Mouse (Mus musculus) small intestine, adult 10 weeks (tissue): ENCODE measurements around the gene Gm21762. TPM values are rescaled to one million over a fixed set of nuclear protein-coding genes. Genes with fewer than 3 reads are reported as not detected.

Experiments
- polyA plus RNA-seq: library from polyadenylated mRNA; stranded (reverse); fragments of 350-450 nt; fragmentation: Illumina TruSeq; extraction: RNeasy Lipid Tissue Mini Kit (QIAGEN cat#74804); gene quantifications from one replicate; pipeline ENCODE4 v1.2.3, GENCODE M21; 2014; ENCODE audit warnings: low replicate concordance

The Gm21762 gene
- not detected for polyA plus RNA-seq

DNA sequence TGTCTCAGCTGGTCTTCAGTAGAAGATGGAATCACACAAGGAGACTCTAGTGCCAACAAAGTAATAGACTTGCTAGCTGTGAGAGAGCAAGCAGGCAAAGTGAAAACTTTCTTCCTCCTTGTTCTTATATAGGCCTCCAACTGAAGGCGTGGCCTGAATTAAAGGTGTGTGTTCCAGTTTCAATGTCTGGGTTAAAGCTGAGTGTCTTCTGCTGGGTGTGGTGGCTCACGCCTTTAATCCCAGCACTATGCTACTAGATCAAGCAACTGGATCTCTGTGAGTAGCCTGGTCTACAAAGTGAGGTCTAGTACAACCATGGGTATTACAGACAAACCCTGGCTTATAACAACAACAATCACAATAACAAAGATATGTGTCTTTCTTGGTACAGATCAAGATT, at the start of gene Gm21762:
TSS of gene Gm21762 (minus strand) at position 101 of the 400 bp plus-strand sequence.

DNA sequence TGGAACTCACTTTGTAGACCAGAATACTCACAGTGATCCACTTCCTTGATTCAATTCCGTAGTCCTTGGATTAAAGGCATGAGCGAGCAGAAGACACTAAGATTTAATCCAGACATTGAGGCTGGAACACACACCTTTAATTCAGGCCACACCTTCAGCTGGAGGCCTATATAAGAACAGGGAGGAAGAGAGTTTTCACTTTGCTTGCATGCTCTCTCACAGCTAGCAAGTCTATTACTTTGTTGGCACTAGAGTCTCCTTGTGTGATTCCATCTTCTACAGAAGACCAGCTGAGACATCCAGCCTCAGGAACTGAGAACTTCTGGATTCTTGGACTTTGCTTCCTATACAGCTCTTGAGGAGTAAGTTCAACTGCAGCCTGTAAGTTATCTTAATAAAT, 47.1 kb upstream of the Gm21762 start, which contains the start of gene AF067061:
TSS of gene AF067061 (plus strand) at position 245 of the 400 bp plus-strand sequence.

DNA sequence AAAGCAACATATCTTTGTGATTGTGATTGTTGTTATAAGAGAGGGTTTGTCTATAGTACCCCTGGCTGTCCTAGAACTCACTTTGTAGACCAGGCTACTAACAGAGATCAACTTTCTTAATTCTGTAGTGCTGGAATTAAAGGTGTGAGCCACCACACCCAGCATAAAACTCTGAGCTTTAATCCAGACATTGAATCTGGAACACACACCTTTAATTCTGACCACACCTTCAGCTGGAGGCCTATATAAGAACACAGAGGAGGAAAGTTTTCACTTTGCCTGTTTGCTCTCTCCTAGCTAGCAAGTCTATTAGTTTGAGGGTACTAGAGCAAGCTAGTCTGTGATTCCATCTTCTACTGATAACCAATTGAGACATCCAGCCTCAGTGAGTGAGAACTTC, 23.1 kb upstream of the Gm21762 start, which contains the start of gene Gm21731:
TSS of gene Gm21731 (plus strand) at position 301 of the 400 bp plus-strand sequence.

DNA sequence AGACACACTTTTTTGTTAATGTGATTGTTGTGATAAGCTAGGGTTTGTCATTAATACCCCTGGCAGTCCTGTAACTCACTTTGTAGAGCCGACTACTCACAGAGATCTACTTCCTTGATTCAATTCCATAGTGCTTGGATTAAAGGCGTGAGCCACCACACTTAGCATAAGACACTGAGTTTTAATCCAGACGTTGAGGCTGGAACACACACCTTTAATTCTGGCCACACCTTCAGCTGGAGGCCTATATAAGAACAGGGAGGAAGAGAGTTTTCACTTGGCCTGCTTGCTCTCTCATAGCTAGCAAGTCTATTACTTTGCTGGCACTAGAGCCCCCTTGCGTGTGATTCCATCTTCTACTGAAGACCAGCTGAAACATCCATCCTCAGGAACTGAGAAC, 43.6 kb downstream of the Gm21762 start, which contains the start of gene Gm21818:
TSS of gene Gm21818 (plus strand) at position 301 of the 400 bp plus-strand sequence.

Other genes with a start within 250 kb of the Gm21762 start
- gene Gm36079, start 188.9 kb downstream of the Gm21762 start, polyA plus RNA-seq: not detected
- gene Gm21188, start 163.8 kb downstream of the Gm21762 start, polyA plus RNA-seq: 0.33 TPM
- gene Gm20767, start 75.7 kb downstream of the Gm21762 start, polyA plus RNA-seq: not detected
- gene Gm21818, start 43.5 kb downstream of the Gm21762 start, polyA plus RNA-seq: not detected
- not detected for gene Gm21731, start 23.2 kb upstream of the Gm21762 start, polyA plus RNA-seq
- gene AF067061, start 47.2 kb upstream of the Gm21762 start, polyA plus RNA-seq: not detected
- gene BC147527, start 84.4 kb upstream of the Gm21762 start, polyA plus RNA-seq: 2.6 TPM
- gene Tcstv3, start 100.9 kb upstream of the Gm21762 start, polyA plus RNA-seq: not detected